Mouse (Mus musculus): ENCODE results near the gene Pax7. TPM values are rescaled to one million over a fixed set of nuclear protein-coding genes. Genes with fewer than 3 reads are reported as not detected.

The Pax7 gene
- total RNA-seq, 4 experiments from 2014 or later, result 0.54 to 1.1 (median 0.92) TPM

DNA sequence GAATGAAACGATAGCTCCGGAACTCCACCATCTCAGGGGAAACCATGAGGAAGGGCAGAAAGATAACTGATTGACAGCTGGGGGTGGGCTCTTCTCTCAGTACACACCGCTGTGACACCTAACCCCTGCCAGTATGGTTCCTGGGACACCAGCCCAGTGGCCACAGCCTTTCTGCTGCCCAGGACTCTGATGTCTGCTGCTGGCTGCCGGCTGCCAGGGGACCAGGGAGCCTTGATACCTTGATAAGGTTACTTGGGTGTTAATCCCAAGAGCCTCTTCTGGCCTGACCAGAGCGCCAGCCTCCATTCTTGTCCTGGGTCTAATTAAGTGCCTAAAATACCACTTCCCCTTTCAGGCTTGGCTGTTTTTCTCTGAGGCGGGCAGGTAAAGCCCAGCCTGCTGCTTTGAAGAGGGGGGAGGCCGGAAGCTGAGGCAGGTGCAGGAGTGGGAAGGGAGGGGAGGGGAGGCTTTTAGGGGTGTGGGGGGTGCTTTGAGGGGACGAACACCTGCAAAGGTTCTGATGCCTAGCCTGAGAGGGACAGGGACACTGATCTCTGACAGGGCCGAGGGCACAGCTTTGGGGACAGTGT lies 19.9 kb downstream of the Pax7 start:
- DNase-seq (ENCODE audit: low spot score in 2 of 2), result peak in 1 of 2 experiments; percentile 34

DNA sequence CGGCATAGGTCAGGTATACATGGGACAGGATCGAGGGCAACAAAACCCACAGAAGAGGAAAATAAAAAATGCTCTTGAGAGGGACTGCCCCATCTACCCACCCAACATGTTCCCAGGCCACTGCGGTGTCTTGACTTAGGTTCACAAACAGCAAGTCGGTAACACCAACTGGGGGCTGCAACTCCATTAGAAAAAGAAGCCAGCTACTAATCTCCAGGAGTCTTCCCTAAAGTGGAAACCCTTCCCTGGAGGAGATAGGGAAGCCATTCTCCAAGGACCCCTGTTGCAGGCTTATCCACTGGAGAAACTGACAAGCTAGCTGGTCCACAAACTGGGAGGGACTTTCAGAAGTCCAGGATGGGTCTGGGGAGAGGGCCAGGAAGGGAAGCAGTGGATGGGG lies 21.4 kb downstream of the Pax7 start:
- DNase-seq (ENCODE audit: low spot score in 2 of 2), result no peak

DNA sequence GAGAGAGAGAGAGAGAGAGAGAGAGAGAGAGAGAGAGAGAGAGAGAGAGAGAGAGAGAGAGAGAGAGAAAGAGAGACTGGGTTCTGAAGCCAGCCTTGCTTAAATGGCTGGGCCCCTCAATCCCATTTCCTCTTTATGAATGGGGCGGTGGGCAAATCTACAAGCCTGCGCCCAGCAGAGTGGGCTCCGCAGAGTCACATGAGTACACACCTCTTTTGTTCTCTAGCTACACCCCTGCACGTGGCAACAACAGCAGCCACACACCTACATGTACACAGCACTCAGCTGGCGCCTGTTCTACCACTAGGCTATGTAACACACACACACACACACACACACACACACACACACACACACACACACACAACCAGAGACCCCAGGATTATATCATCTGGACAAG lies 21.9 kb downstream of the Pax7 start:
- DNase-seq (ENCODE audit: low spot score in 2 of 2), result no peak

DNA sequence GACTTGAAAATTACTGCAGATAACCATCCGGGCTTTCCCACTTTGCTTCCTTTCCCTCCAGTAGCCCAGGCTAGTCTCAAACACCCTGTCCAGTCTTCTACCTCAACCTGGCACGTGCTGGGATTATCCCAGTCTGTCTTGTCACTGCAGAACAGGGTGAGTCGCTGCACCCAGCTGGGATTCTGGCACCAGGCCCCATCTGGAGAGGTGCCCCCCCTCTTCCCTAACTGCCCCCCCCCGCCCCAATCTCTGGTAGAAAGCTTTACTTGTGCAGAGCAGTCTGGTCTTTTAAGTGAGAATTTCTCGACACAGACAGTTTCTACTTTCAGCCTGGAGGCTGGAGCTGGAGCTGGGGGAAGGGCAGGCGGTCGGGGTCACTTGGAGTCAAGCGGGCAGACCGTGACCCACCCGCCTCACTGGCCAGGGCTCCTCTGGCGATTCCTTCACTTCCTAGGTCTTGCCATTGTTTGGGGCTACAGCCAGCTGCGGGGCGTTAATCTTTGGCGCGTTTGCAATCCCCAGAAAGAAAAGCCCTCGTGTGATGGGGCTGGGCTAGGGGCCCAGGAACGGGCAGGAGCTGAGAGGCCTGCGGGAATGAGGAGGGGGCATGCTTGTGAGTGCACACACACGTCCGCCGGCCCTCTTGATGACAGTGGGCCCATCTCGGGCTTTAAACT lies 22.4 kb downstream of the Pax7 start:
- no peak for DNase-seq (ENCODE audit: low spot score in 2 of 2)

DNA sequence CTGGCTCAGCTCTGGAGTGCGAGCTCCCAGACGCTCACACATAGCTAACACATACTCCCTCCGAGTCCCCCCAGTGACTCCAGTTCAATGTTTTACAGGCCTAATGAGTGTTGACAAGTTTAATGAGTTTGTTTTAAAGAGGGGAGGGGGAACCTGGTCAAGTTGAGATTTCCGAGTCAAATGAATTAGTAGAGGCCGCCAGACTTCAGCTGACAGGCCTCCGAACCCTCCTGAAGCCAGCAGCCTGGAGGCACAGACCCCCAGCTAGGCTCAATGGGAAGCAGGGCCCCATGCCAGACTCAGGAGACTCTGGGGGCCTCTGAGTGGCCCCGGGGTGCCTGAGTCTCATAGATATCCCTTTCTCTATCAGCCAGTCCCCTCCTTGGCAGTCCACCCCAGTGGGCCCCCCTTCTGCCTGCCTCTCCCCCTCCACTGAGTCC lies 23.9 kb downstream of the Pax7 start:
- DNase-seq (ENCODE audit: low spot score in 2 of 2), result no peak

DNA sequence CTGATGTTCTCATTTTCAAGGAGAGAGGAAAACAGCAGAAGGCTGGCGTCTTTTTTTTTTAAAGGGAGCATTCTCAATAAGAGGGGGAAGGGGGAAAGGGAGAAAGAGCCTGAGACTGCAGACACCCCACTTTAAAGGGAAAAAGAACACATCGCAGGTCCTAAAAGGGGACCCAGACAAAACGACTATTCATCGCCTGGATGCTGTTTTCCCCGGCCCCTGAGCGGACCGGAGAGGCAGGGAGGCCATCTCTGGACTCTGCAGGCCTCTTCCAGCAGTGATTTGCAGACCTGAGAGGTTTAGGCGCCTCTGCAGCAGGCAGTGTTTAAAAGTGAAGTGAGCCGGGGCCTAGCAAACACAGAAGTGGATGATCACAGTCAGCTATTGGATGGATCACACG lies 25.5 kb downstream of the Pax7 start:
- no peak for DNase-seq (ENCODE audit: low spot score in 2 of 2)

DNA sequence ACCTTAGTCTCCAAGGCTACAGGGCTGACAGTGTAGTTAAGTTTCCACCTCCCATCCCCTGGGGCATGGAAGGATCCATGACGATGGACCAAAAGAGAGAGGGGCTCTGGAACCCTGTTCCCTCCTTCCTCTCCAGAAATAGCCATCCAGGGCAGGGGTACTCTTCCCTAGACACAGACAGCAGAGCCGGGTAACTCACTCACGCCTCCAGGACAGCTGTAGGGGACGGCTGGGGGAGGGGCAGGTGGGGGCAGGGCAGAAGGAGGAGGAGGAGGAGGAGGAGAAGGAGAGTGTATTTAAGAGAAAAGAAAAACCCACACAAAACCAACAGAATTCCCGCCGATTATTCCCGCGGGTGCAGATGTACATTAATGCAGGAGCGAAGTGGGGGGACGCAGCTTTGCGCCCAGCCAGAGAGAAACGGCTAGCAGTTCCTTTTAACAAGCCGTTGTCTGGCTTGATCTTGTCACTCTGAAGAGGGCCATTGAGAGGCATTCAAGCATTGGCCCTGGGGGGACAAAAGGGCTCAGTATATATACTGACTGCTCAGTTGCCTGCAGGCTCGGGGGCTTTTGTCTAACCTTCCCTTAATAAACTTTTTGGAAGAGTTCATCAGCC lies 26.0 kb downstream of the Pax7 start:
- no peak for DNase-seq (ENCODE audit: low spot score in 2 of 2)

DNA sequence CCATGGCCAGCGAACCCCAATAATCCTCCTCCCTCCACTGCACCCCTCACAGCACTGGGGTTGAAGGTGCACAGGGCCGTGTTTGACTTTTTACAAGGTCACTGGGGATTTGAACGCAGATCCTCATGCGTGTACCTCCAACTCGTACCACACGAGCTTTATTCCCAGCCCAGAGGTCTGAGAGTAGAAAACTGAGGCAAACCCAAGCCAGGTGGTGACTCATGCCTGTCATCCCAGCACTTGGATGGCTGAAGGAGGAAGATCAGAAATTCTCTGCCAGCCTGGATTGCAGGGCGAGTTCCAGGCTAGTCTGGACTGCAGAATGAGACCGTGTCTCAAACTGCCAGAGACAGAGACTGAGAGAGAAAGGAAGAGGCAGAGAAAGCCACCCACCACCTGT lies 28.4 kb downstream of the Pax7 start:
- DNase-seq (ENCODE audit: low spot score in 2 of 2), result no peak

DNA sequence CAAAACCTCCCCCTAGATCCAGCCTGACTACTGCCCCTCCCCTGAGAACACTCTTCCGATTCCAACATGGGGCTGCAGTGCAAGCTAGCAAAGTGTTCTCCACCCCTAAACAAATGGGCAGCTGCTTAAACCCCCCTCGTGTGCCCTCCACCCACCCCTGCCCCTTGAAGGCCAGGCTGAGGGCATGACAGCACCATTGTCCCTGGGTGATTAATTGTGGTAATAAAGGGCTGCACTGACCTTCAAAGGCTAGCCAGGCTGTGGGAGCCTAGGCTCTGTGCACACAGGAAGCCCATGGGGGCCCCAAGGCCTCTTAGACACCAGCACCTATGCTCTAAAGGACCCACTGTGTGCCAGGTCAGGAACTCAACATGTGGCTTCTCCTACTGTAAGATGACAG lies 29.3 kb downstream of the Pax7 start:
- DNase-seq (ENCODE audit: low spot score in 2 of 2), result no peak

DNA sequence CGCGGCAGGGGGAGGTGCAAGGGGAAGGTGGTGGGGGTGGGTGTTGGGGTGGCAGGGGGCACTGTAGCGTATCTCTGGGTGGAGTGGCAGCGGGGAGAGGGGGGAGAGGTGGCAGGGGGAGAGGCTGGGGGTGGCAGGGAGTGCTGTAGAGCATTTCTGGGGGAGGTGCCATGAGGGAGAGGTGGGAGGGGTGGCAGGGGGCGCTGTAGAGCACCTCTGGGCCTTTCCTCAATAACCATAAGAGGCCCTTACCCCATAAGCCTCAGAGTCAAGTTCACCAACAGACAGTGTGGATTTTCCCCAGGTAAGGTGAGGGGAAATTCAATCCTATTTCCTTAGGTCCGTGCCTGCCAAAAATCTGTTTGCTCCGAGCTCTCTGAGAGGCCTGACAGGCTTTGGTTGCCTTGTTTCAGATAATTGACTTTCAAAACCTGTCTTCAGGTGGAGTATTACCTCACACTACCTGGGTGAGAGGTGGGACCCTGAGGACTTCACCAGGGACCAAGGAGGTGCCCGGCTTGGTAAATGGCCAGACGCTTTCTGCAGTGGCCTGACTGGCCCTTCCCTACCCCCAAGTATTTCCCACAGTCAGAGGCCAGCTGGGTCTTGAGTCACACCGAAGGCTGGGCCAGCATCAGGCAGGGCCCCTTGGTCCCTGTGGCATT lies 33.8 kb downstream of the Pax7 start:
- DNase-seq (ENCODE audit: low spot score in 2 of 2), result no peak

DNA sequence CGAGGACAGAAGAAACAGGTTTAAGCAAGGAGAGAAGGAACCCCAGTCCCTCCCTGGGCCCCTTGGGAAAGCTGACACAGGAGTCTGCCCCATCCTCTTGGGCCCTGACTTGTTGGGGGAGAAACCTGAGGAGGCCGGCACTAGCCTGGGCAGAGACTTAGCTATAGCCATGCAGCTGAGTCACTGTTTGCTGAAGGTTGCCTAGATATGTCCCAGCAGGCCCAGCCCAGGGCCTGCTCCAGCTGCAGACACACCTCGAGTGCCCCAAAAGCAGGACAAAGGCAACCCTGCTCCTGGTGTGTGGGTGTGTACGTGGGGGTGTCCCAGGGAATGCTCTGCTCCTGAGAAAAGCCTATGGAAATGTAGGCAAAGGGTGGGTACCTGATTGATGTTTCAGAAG lies 36.0 kb downstream of the Pax7 start:
- DNase-seq (ENCODE audit: low spot score in 2 of 2), result no peak

DNA sequence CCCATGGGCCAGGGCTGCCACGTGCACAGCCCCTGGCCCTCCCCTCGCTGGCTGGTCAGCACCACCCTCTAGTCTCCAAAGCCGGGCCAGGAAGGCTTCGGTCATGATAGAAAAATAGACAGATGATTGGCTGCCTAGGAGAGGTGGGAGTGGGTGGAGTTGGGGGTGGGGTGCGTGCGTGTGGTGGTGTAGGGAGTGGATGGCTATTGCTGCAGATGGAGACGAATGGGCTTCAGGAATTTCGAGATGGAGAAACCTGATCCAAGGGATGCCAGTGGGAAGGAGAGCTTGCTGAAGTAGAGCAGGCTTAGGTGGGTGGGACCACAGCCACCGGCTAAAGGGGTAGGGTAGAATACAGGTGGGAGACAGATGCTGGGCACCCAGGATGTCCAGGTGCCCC lies 37.2 kb downstream of the Pax7 start:
- no peak for DNase-seq (ENCODE audit: low spot score in 2 of 2)

DNA sequence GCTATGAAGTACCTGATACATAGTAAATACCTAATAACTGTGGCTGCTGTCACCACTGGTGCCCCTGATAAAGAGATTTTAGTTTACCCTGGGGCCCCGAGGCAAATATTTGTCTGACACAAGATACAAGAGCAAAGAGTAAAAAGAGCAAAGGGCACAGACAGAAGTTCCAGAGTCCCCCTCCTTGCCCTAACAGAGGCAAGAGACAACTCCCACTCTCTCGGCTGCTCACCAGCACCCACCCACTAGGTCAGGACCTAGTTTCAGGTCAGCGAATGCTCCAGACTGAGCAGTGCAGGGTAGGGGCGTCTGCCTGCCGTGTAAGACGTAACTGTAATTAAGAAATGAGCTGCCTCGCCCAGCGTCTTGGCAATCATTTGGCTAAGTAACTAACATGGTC lies 42.2 kb downstream of the Pax7 start:
- DNase-seq (ENCODE audit: low spot score in 2 of 2), result no peak

DNA sequence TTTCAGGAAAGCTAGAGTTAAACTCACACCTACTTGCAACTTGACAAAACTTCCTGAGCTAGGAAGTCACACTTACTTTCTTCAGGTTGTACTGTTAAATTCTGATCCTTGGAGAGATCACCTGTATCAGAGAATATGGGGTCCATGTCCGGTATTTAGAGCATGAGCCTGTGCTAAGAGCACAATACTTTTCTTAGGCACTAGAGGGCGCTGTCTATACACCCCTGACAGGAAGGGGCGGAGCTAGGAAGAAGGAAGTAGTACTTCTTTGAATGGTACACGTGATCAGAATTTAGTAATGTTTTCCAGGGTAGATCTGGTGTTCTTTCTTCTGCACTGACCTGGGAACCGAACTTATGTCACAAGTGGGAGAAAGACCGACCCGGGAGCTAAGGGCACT lies 43.6 kb downstream of the Pax7 start:
- no peak for DNase-seq (ENCODE audit: low spot score in 2 of 2)

DNA sequence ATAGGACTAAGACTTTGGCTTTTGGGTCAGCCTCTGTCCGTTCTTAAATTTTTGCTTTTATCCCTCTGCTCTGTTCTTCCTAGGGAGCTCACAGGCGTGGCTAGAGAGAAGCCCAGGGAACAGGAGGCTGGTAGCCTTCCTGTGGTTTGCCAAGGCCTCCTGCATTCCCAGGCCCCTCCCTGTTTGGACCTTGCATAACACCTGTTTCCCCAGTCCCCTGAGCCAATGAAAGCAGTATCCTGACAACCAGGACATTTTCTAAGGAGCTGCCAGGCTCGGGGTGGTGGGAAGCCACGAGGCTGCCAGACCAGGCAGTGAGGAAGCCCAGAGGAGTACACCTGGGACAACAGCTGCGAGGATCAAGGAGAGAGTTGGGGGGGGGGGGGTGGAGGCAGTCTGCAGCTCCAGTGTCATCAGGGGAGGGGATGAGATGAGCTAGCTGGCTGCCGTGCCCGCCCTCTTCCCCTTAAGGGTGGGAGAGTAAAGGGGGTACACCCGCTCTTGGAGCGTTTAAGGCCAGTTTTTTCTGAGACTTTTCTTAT lies 50.3 kb downstream of the Pax7 start:
- no peak for DNase-seq (ENCODE audit: low spot score in 2 of 2)

DNA sequence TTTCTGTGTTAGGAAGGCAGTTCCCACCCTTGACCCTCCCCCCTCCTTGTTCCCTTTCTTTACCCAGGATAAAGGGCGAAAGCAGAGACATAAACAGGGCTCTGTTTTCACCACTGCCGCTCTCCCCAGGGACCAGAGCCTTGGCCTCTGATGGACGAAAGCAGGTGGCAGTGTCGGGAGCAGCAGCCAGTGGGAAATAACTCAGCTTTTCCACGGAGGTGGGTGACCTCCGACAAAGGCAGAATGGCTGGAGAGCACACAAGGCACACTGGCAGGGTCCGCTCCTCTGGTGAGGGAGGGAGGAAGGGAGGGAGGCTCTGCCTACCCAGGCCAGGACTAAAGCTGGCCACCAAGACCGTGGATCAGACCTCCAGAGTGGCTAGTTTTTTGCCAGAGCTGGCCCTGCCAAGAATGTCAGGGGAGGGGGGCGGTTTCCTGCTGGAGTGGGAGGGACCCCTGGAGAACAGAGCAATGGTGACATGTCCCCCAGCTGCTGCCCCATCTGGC lies 62.1 kb downstream of the Pax7 start:
- peak in 1 of 2 experiments; percentile 13 for DNase-seq (ENCODE audit: low spot score in 2 of 2)

DNA sequence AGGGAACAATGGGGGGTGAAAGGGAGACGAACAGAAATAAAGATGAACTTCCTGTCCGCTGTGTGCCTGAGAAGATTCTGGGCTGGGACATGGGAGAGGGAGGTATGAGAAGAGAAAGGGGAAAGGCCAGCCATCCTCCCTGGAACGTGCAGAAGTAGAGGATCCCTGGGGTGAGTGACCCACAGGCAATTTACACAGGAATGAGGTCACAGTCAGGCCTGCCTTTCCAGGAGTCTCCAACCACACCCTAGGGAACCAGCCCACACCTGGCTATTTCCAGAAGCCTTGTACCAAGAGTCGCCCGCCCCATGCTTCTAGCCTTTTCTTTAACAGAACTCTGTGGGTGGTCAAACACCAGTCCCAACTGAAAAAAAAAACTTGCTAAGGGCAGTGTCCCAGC lies 65.5 kb downstream of the Pax7 start:
- DNase-seq (ENCODE audit: low spot score in 2 of 2), result no peak

DNA sequence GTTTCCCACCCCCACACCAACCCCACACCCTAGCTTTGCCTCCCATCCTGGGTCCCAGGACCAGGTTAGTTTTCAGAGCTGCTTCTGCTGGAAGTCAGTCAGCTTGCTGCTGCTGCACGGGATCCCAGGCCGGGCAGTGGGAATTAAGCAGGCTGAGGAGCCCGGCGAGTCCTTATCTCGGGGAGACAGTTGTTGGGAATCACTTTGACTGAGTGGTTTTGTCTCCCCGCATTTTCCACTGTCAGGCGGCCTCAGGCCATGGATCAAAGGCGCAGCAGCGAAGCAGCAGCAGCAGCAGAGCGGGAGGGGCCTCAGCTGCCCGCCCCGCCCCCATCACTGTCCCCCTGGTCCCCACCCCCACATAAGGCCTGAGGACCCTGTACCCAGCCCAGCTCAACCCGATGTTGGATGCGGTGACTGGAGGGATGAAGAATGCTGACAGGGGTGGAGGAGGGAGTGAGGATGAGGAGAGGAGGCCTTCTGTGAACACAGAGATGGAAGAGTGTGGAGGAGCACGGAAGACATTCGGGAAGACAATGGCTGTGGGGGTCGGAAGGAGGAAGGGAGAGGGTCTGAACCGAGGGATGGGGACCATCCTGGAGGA lies 66.1 kb downstream of the Pax7 start:
- DNase-seq (ENCODE audit: low spot score in 2 of 2), result no peak

DNA sequence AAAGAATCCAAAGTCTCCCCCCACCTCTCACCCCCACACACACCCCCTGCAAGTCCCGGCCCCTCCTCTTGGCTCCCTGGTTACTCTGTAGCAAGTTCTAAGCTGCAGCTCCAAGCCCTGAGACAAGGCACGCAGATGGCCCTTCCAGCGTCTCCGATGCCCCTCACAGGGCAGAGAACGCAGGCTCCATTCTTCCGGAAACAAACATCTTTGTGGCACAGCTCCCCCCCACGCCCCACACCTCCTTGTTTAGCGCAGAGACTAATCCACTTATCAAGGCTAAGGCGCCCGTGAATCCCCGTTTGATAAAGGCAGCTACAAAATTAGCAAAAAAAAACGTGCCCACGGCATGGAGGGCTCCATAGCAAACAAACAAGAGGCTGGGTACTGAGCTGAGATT lies 71.4 kb downstream of the Pax7 start:
- DNase-seq (ENCODE audit: low spot score in 2 of 2), result no peak

DNA sequence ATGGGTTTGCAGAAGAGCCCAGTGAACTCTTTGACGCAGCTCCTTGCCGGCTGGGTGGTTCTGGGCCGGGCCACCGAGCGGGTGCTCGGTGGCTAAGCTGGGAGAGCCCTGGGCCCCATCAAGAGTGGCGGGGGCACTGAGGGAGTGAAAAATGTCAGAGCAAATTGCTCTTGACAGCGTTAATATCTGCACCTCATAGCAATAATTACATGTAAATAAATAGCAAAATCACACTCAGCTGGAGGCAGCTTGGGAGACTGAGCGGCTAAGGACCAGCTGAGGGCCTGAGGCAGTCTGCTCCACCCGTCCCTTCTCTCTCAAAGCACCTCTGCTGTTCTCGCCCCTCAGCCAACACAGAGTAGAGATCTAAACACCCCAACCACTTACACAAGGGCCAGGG lies 72.6 kb downstream of the Pax7 start:
- DNase-seq (ENCODE audit: low spot score in 2 of 2), result no peak

DNA sequence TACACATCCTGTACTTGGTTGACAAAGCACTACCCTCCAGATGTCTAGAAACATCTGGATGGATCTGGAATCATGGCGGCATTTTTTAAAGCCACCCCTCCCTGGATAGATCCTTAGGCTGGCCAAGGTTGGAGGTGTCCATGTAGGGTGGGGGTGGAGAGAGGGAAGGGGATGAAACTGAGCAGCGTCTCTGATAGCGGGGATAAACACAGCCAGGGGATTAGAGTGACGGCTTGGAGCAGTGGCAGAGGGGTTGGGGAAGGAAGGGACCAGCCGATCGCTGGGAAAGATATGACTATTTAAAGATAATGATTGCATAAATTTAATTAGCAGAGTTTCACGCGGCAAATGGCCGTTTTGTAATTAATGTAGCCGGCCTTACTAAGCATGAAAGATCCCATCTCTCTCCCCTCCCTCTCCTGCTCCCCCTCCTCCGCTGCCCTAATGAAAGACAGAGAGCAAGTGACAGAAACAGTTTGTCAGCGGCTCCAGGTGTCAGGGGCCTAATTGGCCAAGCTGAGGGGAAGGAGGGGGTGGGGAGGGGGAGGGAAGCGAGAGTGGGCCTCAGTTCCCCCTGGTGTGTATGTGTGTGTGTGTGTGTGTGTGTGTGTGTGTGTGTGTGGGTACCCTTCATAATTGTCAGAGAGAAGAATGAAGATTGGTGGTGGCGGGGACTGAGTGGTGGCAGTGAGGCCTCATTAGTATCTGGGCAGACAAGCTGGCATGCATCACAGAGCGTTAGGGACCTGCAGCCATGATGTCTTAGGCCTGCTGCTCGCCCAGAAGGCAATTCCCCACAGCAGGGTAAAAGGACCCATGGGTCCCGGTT lies 74.6 kb downstream of the Pax7 start:
- DNase-seq (ENCODE audit: low spot score in 2 of 2), result no peak

All from gastrocnemius, adult 8-10 months (tissue).